Mouse (Mus musculus) kidney, postnatal 0 days (tissue): ENCODE results near the gene Arhgap45. TPM values are rescaled to one million over a fixed set of nuclear protein-coding genes. Genes with fewer than 3 reads are reported as not detected.

ENCODE experiments used
- ATAC-seq: fragments of 200-750 bp; cut with Nextera tagmentation; replicated peaks from 2 replicates; pipeline ENCODE4 v1.8.0; 2017; ENCODE audit warnings: low read depth, moderate number of reproducible peaks, moderate TSS enrichment, moderate library complexity; ENCODE audit not compliant: low FRiP score
- DNase-seq: peaks from one replicate; pipeline ENCODE4 v3.0.0-alpha.2; 2016; ENCODE audit warnings: low spot score
- H3K27ac ChIP-seq: fragments of 300-500 bp; sonication (generic); 2 replicates; pipeline ENCODE4 v1.5.1; 2014; ENCODE audit warnings: mild to moderate bottlenecking
- H3K27me3 ChIP-seq: fragments of 300-500 bp; sonication (generic); 2 replicates; pipeline ENCODE4 v1.6.1; 2014; ENCODE audit warnings: low read length, mixed read lengths; ENCODE audit not compliant: insufficient read depth
- H3K36me3 ChIP-seq: fragments of 300-500 bp; sonication (generic); 2 replicates; pipeline ENCODE4 v1.6.1; 2014; ENCODE audit warnings: low read length, mixed read lengths; ENCODE audit not compliant: insufficient read depth
- H3K4me1 ChIP-seq: fragments of 300-500 bp; sonication (generic); replicated peaks from 2 replicates; pipeline ENCODE4 v1.6.1; 2014; ENCODE audit warnings: antibody characterized with exemption, low read length, mixed read lengths; ENCODE audit not compliant: insufficient read depth
- H3K4me2 ChIP-seq: fragments of 300-500 bp; sonication (generic); 2 replicates; pipeline ENCODE4 v1.6.1; 2014; ENCODE audit warnings: mild to moderate bottlenecking, low read length, moderate library complexity, mixed read lengths
- H3K4me3 ChIP-seq: fragments of 300-500 bp; sonication (generic); replicated peaks from 2 replicates; pipeline ENCODE4 v1.5.1; 2014; ENCODE audit warnings: low read depth, low read length
- H3K9ac ChIP-seq: fragments of 300-500 bp; sonication (generic); 2 replicates; pipeline ENCODE4 v1.6.1; 2014; ENCODE audit warnings: low read depth, low read length
- H3K9me3 ChIP-seq: fragments of 300-500 bp; sonication (generic); replicated peaks from 2 replicates; pipeline ENCODE4 v1.6.1; 2016; ENCODE audit warnings: low read length, inconsistent platforms, mixed read lengths
- CTCF ChIP-seq: IDR thresholded peaks from 2 replicates; pipeline ENCODE4 v1.5.1; 2016; ENCODE audit warnings: antibody characterized with exemption, low read depth, mild to moderate bottlenecking, moderate library complexity
- WGBS: fragments of 180-500 bp; shearing (Covaris S2); extraction: QIAGEN DNeasy Blood & Tissue Kit; methylation state at CpG from one replicate; pipeline ENCODE4 v1.1.7; 2014; 5-methylcytosine and 5-hydroxymethylcytosine counted together
- polyA plus RNA-seq: library from polyadenylated mRNA; unstranded; fragments of >200 nt; fragmentation: Nextera tagmentation; extraction: Ambion mirVana; gene quantifications from 2 replicates; pipeline ENCODE4 v1.2.1, GENCODE M21; 2015

Arhgap45 gene
- polyA plus RNA-seq, 1 experiment from 2014 or later: 4.0 TPM

- no peak for ATAC-seq
- Histone ChIP-seq H3K4me3 (no peak overlapping the region), H3K9ac (no peak overlapping the region), H3K4me2 (no peak overlapping the region), H3K36me3 (no peaks in the 10 kb centered on the region), H3K9me3 (no peaks in the 10 kb centered on the region), H3K27ac (no peak overlapping the region), H3K27me3 (no peaks in the 10 kb centered on the region), H3K4me1 (peaks cover 8% of the 10 kb centered on the region; the same call in 1 of the 2 replicates)
- TF ChIP-seq CTCF: no peak
- DNase-seq: no peak
- 80% methylated on average over 12 of the region's 12 CpGs for WGBS
Measured at GRCm38 (mm10) chr10:80022164-80022563, 5.7 kb downstream of the Arhgap45 start.

DNA sequence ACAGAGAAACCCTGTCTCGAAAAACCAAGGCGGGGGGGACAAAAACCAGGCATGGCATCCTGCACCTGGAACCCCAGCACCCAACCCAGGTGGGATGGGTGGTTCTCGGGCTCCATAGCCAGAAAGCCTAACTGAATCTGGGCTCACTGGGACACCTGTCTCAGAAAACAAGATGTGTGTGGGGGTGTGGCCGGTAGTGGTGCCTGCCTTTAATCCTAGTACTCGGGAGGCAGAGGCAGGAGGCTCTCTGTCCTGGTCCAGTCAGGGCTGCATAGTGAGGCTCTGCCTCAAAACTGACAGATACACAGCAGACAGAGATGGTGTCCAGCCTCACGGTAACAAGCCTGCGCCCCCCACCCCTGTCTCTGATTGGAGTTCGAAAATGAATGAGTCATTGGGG lies 6.4 kb downstream of the Arhgap45 start:
- ATAC-seq (no peak), DNase-seq (no peak)
- Histone ChIP-seq H3K27ac (no peak overlapping the region), H3K4me1 (peaks cover 8% of the 10 kb centered on the region; the same call in 1 of the 2 replicates), H3K27me3 (no peaks in the 10 kb centered on the region), H3K36me3 (no peaks in the 10 kb centered on the region), H3K4me2 (no peak overlapping the region), H3K9ac (no peak overlapping the region), H3K4me3 (no peak overlapping the region), H3K9me3 (no peaks in the 10 kb centered on the region)
- WGBS: 92% methylated on average over 8 of the region's 8 CpGs
- no peak for TF ChIP-seq CTCF

GRCm38 (mm10) chr10:80023758-80024157 lies 7.3 kb downstream of the Arhgap45 start:
- no peak overlapping the region for H3K4me2 ChIP-seq
- H3K9ac ChIP-seq: no peak overlapping the region
- DNase-seq (no peak), ATAC-seq (no peak)
- H3K4me3 ChIP-seq: no peak overlapping the region
- H3K27ac ChIP-seq: no peak overlapping the region
- WGBS: 70% methylated on average over 5 of the region's 5 CpGs
- H3K4me1 ChIP-seq: peaks cover 6% of the 10 kb centered on the region; the same call in 1 of the 2 replicates
- no peaks in the 10 kb centered on the region for H3K36me3 ChIP-seq
- H3K9me3 ChIP-seq: no peaks in the 10 kb centered on the region
- H3K27me3 ChIP-seq: no peaks in the 10 kb centered on the region
- no peak for TF ChIP-seq CTCF

GRCm38 (mm10) chr10:80024229-80025043 lies 8.0 kb downstream of the Arhgap45 start:
- no peak for TF ChIP-seq CTCF

DNA sequence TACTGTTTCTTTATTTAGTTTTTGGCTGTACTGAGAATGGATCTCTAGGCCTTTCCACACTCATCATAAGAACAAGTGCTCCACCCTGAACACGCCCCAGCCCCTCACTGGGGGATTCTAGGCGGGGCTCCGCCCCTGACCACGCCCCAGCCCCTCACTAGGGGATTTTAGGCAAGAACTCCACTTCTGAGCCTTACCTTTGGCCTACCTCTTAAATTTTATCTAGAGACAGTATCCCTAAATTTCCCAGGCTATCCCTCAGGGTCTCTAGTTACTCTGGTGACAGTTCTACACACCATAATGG lies 8.5 kb downstream of the Arhgap45 start:
- no peak for DNase-seq

More at GRCm38 (mm10) chr10:80024229-80025043, 8.0 kb downstream of the Arhgap45 start:
- Histone ChIP-seq H3K9ac (0 out of 2 replicates have a peak overlapping the region, but pooled peaks have one; percentile 31), H3K27me3 (no peaks in the 10 kb centered on the region), H3K36me3 (no peaks in the 10 kb centered on the region), H3K4me2 (no peak overlapping the region), H3K9me3 (no peaks in the 10 kb centered on the region), H3K4me1 (no peaks in the 10 kb centered on the region), H3K4me3 (no peak overlapping the region), H3K27ac (no peak overlapping the region)
- 77% methylated on average over 15 of the region's 15 CpGs for WGBS
- DNase-seq: no peak
- no peak for ATAC-seq

GRCm38 (mm10) chr10:80025463-80025862 lies 9.0 kb downstream of the Arhgap45 start:
- H3K36me3 ChIP-seq: no peaks in the 10 kb centered on the region
- no peak for TF ChIP-seq CTCF
- DNase-seq: no peak
- no peak overlapping the region for H3K4me3 ChIP-seq
- H3K4me2 ChIP-seq: no peak overlapping the region
- ATAC-seq: no peak
- H3K9me3 ChIP-seq: no peaks in the 10 kb centered on the region
- no peaks in the 10 kb centered on the region for H3K4me1 ChIP-seq
- no peaks in the 10 kb centered on the region for H3K27me3 ChIP-seq
- H3K27ac ChIP-seq: no peak overlapping the region
- H3K9ac ChIP-seq: no peak overlapping the region
- 75% methylated on average over 10 of the region's 10 CpGs for WGBS

More for the DNA sequence above, 8.5 kb downstream of the Arhgap45 start:
- Histone ChIP-seq H3K27me3 (no peaks in the 10 kb centered on the region), H3K36me3 (no peaks in the 10 kb centered on the region), H3K4me2 (no peak overlapping the region), H3K4me1 (no peaks in the 10 kb centered on the region), H3K9ac (no peak overlapping the region), H3K9me3 (no peaks in the 10 kb centered on the region), H3K4me3 (no peak overlapping the region), H3K27ac (no peak overlapping the region)
- 53% methylated on average over 4 of the region's 4 CpGs for WGBS
- no peak for ATAC-seq
- TF ChIP-seq CTCF: no peak

DNA sequence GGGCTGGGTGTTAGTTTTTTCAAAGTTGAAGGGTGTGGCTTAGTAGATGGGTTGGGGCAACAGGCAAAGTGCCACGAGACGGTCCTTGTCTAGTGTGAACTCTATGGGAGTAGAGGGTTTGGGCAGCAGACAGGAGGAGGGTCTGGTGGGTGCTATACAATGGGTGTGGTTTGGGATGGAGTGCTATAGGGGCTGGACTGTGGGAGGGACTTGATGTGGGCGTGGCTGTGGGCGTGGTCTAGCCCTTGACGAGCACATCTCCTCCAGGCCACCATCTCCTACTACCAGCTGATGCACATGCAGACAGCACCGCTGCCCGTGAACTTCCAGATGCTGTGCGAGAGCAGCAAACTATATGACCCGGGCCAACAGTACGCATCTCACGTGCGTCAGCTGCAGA lies 9.4 kb downstream of the Arhgap45 start:
- H3K9ac ChIP-seq: no peak overlapping the region
- 59% methylated on average over 12 of the region's 12 CpGs for WGBS
- H3K27ac ChIP-seq: no peak overlapping the region
- TF ChIP-seq CTCF: no peak
- no peaks in the 10 kb centered on the region for H3K27me3 ChIP-seq
- H3K4me1 ChIP-seq: no peaks in the 10 kb centered on the region
- no peak for DNase-seq
- H3K36me3 ChIP-seq: no peaks in the 10 kb centered on the region
- H3K4me3 ChIP-seq: no peak overlapping the region
- no peaks in the 10 kb centered on the region for H3K9me3 ChIP-seq
- ATAC-seq: 0 out of 2 replicates have a peak, but pooled peaks have one; percentile 12
- H3K4me2 ChIP-seq: no peak overlapping the region
